Mouse (Mus musculus) liver, embryonic 13.5 days (tissue): Measurements from ENCODE around the gene Diaph3. TPM values are rescaled to one million over a fixed set of nuclear protein-coding genes. Genes with fewer than 3 reads are reported as not detected.
"Not testable (repeated sequence)": the region's sequence is repeated elsewhere in the genome, so short reads cannot be mapped to it uniquely, and the experiment has no call there.

Source experiments
- ATAC-seq: fragments of 200-750 bp; cut with Nextera tagmentation; 2 replicates; pipeline ENCODE4 v1.8.0; 2017; ENCODE audit warnings: low read depth, mild to moderate bottlenecking, moderate number of reproducible peaks, moderate library complexity
- DNase-seq: peaks from one replicate; pipeline ENCODE4 v3.0.0; 2022
- H3K27ac ChIP-seq: fragments of 300-500 bp; sonication (generic); 2 replicates; pipeline ENCODE4 v1.5.1; 2015; ENCODE audit warnings: moderate library complexity, mild to moderate bottlenecking, inconsistent platforms
- H3K27me3 ChIP-seq: fragments of 300-500 bp; sonication (generic); 2 replicates; pipeline ENCODE4 v1.6.1; 2015; ENCODE audit warnings: mild to moderate bottlenecking, inconsistent platforms
- H3K36me3 ChIP-seq: fragments of 300-500 bp; sonication (generic); 2 replicates; pipeline ENCODE4 v1.6.1; 2015; ENCODE audit warnings: mild to moderate bottlenecking, inconsistent platforms
- H3K4me1 ChIP-seq: fragments of 300-500 bp; sonication (generic); replicated peaks from 2 replicates; pipeline ENCODE4 v1.6.1; 2015; ENCODE audit warnings: inconsistent platforms
- H3K4me2 ChIP-seq: fragments of 300-500 bp; sonication (generic); 2 replicates; pipeline ENCODE4 v1.6.1; 2015; ENCODE audit warnings: inconsistent platforms, mild to moderate bottlenecking, moderate library complexity
- H3K4me3 ChIP-seq: fragments of 300-500 bp; sonication (generic); replicated peaks from 2 replicates; pipeline ENCODE4 v1.5.1; 2015; ENCODE audit warnings: mild to moderate bottlenecking, inconsistent platforms
- H3K9ac ChIP-seq: fragments of 300-500 bp; sonication (generic); 2 replicates; pipeline ENCODE4 v1.6.1; 2015; ENCODE audit warnings: mild to moderate bottlenecking, inconsistent platforms
- H3K9me3 ChIP-seq: fragments of 300-500 bp; sonication (generic); replicated peaks from 2 replicates; pipeline ENCODE4 v1.6.1; 2016; ENCODE audit warnings: inconsistent platforms
- WGBS: fragments of 180-500 bp; shearing (Covaris S2); methylation state at CpG from one replicate; pipeline ENCODE4 v1.1.7; 2015; ENCODE audit not compliant: insufficient replicate concordance; 5-methylcytosine and 5-hydroxymethylcytosine counted together
- polyA plus RNA-seq: library from polyadenylated mRNA; unstranded; fragments of >200 nt; fragmentation: Nextera tagmentation; extraction: Ambion mirVana; gene quantifications from 2 replicates; pipeline ENCODE4 v1.2.1, GENCODE M21; 2015

Gene Diaph3
- polyA plus RNA-seq, 1 experiment from 2014 or later = 17.5 TPM

GRCm38 (mm10) chr14:87125492-87125891 is 15.5 kb downstream of the Diaph3 start:
- H3K9ac ChIP-seq = no peak overlapping the region
- WGBS = 71% methylated on average over 5 of the region's 5 CpGs
- DNase-seq = no peak

GRCm38 (mm10) chr14:87123091-87123490 is 17.9 kb downstream of the Diaph3 start:
- no peaks in the 10 kb centered on the region for H3K27me3 ChIP-seq
- DNase-seq (no peak), ATAC-seq (no peak)
- no peak overlapping the region for H3K27ac ChIP-seq
- no peaks in the 10 kb centered on the region for H3K4me1 ChIP-seq
- H3K9me3 ChIP-seq = no peaks in the 10 kb centered on the region
- H3K4me3 ChIP-seq = no peak overlapping the region
- H3K4me2 ChIP-seq = no peak overlapping the region
- WGBS = 93% methylated on average over 15 of the region's 15 CpGs
- H3K9ac ChIP-seq = no peak overlapping the region
- 0 out of 2 replicates have a peak, but pooled peaks cover 4% of the 10 kb centered on the region for H3K36me3 ChIP-seq

More at GRCm38 (mm10) chr14:87125492-87125891, 15.5 kb downstream of the Diaph3 start:
- Histone ChIP-seq H3K36me3 (peaks cover 14% of the 10 kb centered on the region), H3K27me3 (no peaks in the 10 kb centered on the region), H3K27ac (no peak overlapping the region), H3K4me1 (no peaks in the 10 kb centered on the region), H3K4me2 (no peak overlapping the region), H3K4me3 (no peak overlapping the region), H3K9me3 (no peaks in the 10 kb centered on the region)
- no peak for ATAC-seq

GRCm38 (mm10) chr14:87121868-87122267 is 19.2 kb downstream of the Diaph3 start:
- WGBS = 87% methylated on average over 6 of the region's 6 CpGs
- H3K4me2 ChIP-seq = no peak overlapping the region
- 0 out of 2 replicates have a peak, but pooled peaks cover 4% of the 10 kb centered on the region for H3K36me3 ChIP-seq
- no peak for DNase-seq
- ATAC-seq = no peak
- H3K27me3 ChIP-seq = no peaks in the 10 kb centered on the region
- H3K27ac ChIP-seq = no peak overlapping the region
- H3K9me3 ChIP-seq = no peaks in the 10 kb centered on the region
- no peak overlapping the region for H3K4me3 ChIP-seq
- no peak overlapping the region for H3K9ac ChIP-seq
- no peaks in the 10 kb centered on the region for H3K4me1 ChIP-seq

- Histone ChIP-seq H3K36me3 (peaks cover 29% of the 10 kb centered on the region), H3K4me1 (peaks cover 12% of the 10 kb centered on the region), H3K9me3 (no peaks in the 10 kb centered on the region), H3K27me3 (no peaks in the 10 kb centered on the region), H3K4me2 (no peak overlapping the region), H3K27ac (no peak overlapping the region), H3K9ac (no peak overlapping the region), H3K4me3 (no peak overlapping the region)
- no peak for DNase-seq
- 40% methylated on average over 2 of the region's 2 CpGs for WGBS
- ATAC-seq = no peak
These were observed 30.4 kb downstream of the Diaph3 start for GRCm38 (mm10) chr14:87110634-87111033.

GRCm38 (mm10) chr14:87099380-87100088 is 41.5 kb downstream of the Diaph3 start:
- H3K4me2 ChIP-seq = peak overlapping the region; percentile 34
- no peak for DNase-seq
- 10% methylated on average over 1 of the region's 1 CpGs for WGBS
- H3K27me3 ChIP-seq = no peaks in the 10 kb centered on the region
- peak; percentile 92 for ATAC-seq
- H3K4me1 ChIP-seq = peaks cover 22% of the 10 kb centered on the region
- no peak overlapping the region for H3K4me3 ChIP-seq
- no peaks in the 10 kb centered on the region for H3K9me3 ChIP-seq
- H3K9ac ChIP-seq = no peak overlapping the region
- peak overlapping the region; percentile 84 for H3K27ac ChIP-seq
- no peaks in the 10 kb centered on the region for H3K36me3 ChIP-seq

- no peaks in the 10 kb centered on the region for H3K36me3 ChIP-seq
- no peak for ATAC-seq
- WGBS = 61% methylated on average over 2 of the region's 2 CpGs
These were observed 42.9 kb downstream of the Diaph3 start for GRCm38 (mm10) chr14:87098093-87098492.

GRCm38 (mm10) chr14:87091522-87091921 is 49.5 kb downstream of the Diaph3 start:
- H3K4me2 ChIP-seq = no peak overlapping the region
- peaks cover 40% of the 10 kb centered on the region for H3K36me3 ChIP-seq
- 86% methylated on average over 3 of the region's 3 CpGs for WGBS
- no peak overlapping the region for H3K4me3 ChIP-seq
- no peaks in the 10 kb centered on the region for H3K27me3 ChIP-seq
- no peak for DNase-seq
- no peaks in the 10 kb centered on the region for H3K4me1 ChIP-seq
- H3K27ac ChIP-seq = no peak overlapping the region
- H3K9me3 ChIP-seq = no peaks in the 10 kb centered on the region
- H3K9ac ChIP-seq = no peak overlapping the region
- no peak for ATAC-seq

More at GRCm38 (mm10) chr14:87098093-87098492, 42.9 kb downstream of the Diaph3 start:
- no peak for DNase-seq
- H3K27me3 ChIP-seq = no peaks in the 10 kb centered on the region
- H3K4me2 ChIP-seq = no peak overlapping the region
- no peak overlapping the region for H3K4me3 ChIP-seq
- no peak overlapping the region for H3K9ac ChIP-seq
- H3K27ac ChIP-seq = no peak overlapping the region
- H3K4me1 ChIP-seq = peaks cover 22% of the 10 kb centered on the region
- H3K9me3 ChIP-seq = no peaks in the 10 kb centered on the region

GRCm38 (mm10) chr14:87091108-87091507 is 49.9 kb downstream of the Diaph3 start:
- Histone ChIP-seq H3K4me1 (no peaks in the 10 kb centered on the region), H3K4me2 (no peak overlapping the region), H3K27ac (no peak overlapping the region), H3K9ac (no peak overlapping the region), H3K9me3 (no peaks in the 10 kb centered on the region), H3K36me3 (peaks cover 40% of the 10 kb centered on the region), H3K4me3 (no peak overlapping the region), H3K27me3 (no peaks in the 10 kb centered on the region)
- WGBS = 69% methylated on average over 5 of the region's 5 CpGs
- ATAC-seq = no peak
- DNase-seq = no peak

- DNase-seq = no peak
- H3K9me3 ChIP-seq = no peaks in the 10 kb centered on the region
- 89% methylated on average over 4 of the region's 4 CpGs for WGBS
These were observed 52.1 kb downstream of the Diaph3 start for GRCm38 (mm10) chr14:87088928-87089327.

GRCm38 (mm10) chr14:87088456-87088855 is 52.6 kb downstream of the Diaph3 start:
- no peaks in the 10 kb centered on the region for H3K4me1 ChIP-seq
- no peak overlapping the region for H3K9ac ChIP-seq
- no peaks in the 10 kb centered on the region for H3K9me3 ChIP-seq
- no peak overlapping the region for H3K4me3 ChIP-seq
- 88% methylated on average over 5 of the region's 5 CpGs for WGBS
- H3K36me3 ChIP-seq = peaks cover 40% of the 10 kb centered on the region
- no peak overlapping the region for H3K4me2 ChIP-seq
- no peaks in the 10 kb centered on the region for H3K27me3 ChIP-seq
- no peak for DNase-seq
- no peak overlapping the region for H3K27ac ChIP-seq
- ATAC-seq = no peak

More at GRCm38 (mm10) chr14:87088928-87089327, 52.1 kb downstream of the Diaph3 start:
- peaks cover 40% of the 10 kb centered on the region for H3K36me3 ChIP-seq
- no peak overlapping the region for H3K27ac ChIP-seq
- H3K4me1 ChIP-seq = no peaks in the 10 kb centered on the region
- H3K4me2 ChIP-seq = no peak overlapping the region
- H3K4me3 ChIP-seq = no peak overlapping the region
- no peak overlapping the region for H3K9ac ChIP-seq
- ATAC-seq = no peak
- no peaks in the 10 kb centered on the region for H3K27me3 ChIP-seq

- Histone ChIP-seq H3K27me3 (no peaks in the 10 kb centered on the region), H3K4me2 (no peak overlapping the region), H3K4me3 (no peak overlapping the region), H3K9me3 (no peaks in the 10 kb centered on the region), H3K4me1 (no peaks in the 10 kb centered on the region), H3K9ac (no peak overlapping the region), H3K27ac (no peak overlapping the region), H3K36me3 (peaks cover 40% of the 10 kb centered on the region)
- DNase-seq = no peak
- no peak for ATAC-seq
- WGBS = 82% methylated on average over 1 of the region's 1 CpGs
These were observed 53.0 kb downstream of the Diaph3 start for GRCm38 (mm10) chr14:87087996-87088395.

- WGBS = 82% methylated on average over 8 of the region's 8 CpGs
- not testable (repeated sequence) for H3K4me3 ChIP-seq, H3K27me3 ChIP-seq, H3K9ac ChIP-seq, H3K4me2 ChIP-seq, H3K9me3 ChIP-seq, DNase-seq, H3K27ac ChIP-seq, H3K4me1 ChIP-seq, ATAC-seq
- peaks cover 28% of the 10 kb centered on the region for H3K36me3 ChIP-seq
These were observed 56.1 kb downstream of the Diaph3 start for GRCm38 (mm10) chr14:87084906-87085305.
